Mouse (Mus musculus): ENCODE measurements around the gene Gm11034. TPM values are rescaled to one million over a fixed set of nuclear protein-coding genes. Genes with fewer than 3 reads are reported as not detected.

The Gm11034 gene
- polyA plus RNA-seq, 1 experiment from 2014 or later = not detected

- Histone ChIP-seq H3K4me2 (replicated peaks) (no peak overlapping the region), H3K9me3 (ENCODE audit: control insufficient read depth, low read length) (no peaks in the 10 kb centered on the region), H3K9ac (no peak overlapping the region), H3K27me3 (ENCODE audit: control insufficient read depth, insufficient read depth, low read length) (no peaks in the 10 kb centered on the region), H3K4me1 (replicated peaks; ENCODE audit: control insufficient read depth, insufficient read depth, low read length) (peaks cover 14% of the 10 kb centered on the region), H3K27ac (no peak overlapping the region), H3K36me3 (replicated peaks; ENCODE audit: control insufficient read depth, insufficient read depth) (peaks cover 21% of the 10 kb centered on the region), H3K4me3 (replicated peaks; ENCODE audit: low read length) (no peak overlapping the region)
- WGBS = 95% methylated on average over 1 of the region's 1 CpGs
- DNase-seq (ENCODE audit: low spot score) (no peak), ATAC-seq (ENCODE audit: low FRiP score) (no peak)
Observed at GRCm38 (mm10) chr8:72242226-72242625, 28.8 kb upstream of the Gm11034 start.

- Histone ChIP-seq H3K36me3 (replicated peaks; ENCODE audit: control insufficient read depth, insufficient read depth) (peaks cover 17% of the 10 kb centered on the region), H3K9ac (peak overlapping the region; percentile 59), H3K4me3 (replicated peaks; ENCODE audit: low read length) (peak overlapping the region; percentile 59), H3K27me3 (ENCODE audit: control insufficient read depth, insufficient read depth, low read length) (no peaks in the 10 kb centered on the region), H3K9me3 (ENCODE audit: control insufficient read depth, low read length) (no peaks in the 10 kb centered on the region), H3K4me2 (replicated peaks) (peak overlapping the region; percentile 52), H3K27ac (no peak overlapping the region), H3K4me1 (replicated peaks; ENCODE audit: control insufficient read depth, insufficient read depth, low read length) (peaks cover 14% of the 10 kb centered on the region)
- DNase-seq (ENCODE audit: low spot score) = no peak
- 64% methylated on average over 7 of the region's 7 CpGs for WGBS
- no peak for ATAC-seq (ENCODE audit: low FRiP score)
Observed at GRCm38 (mm10) chr8:72240951-72241350, 27.5 kb upstream of the Gm11034 start.

GRCm38 (mm10) chr8:72240403-72240763, 26.9 kb upstream of the Gm11034 start:
- H3K9ac ChIP-seq = peak overlapping the region; percentile 59
- peak overlapping the region; percentile 59 for H3K4me3 ChIP-seq (replicated peaks; ENCODE audit: low read length)
- no peaks in the 10 kb centered on the region for H3K9me3 ChIP-seq (ENCODE audit: control insufficient read depth, low read length)
- ATAC-seq (ENCODE audit: low FRiP score) (no peak), DNase-seq (ENCODE audit: low spot score) (no peak)
- under 1% methylated on average over 24 of the region's 24 CpGs for WGBS
- peaks cover 14% of the 10 kb centered on the region for H3K4me1 ChIP-seq (replicated peaks; ENCODE audit: control insufficient read depth, insufficient read depth, low read length)
- peak overlapping the region; percentile 92 for H3K27ac ChIP-seq
- H3K4me2 ChIP-seq (replicated peaks) = peak overlapping the region; percentile 52
- H3K36me3 ChIP-seq (replicated peaks; ENCODE audit: control insufficient read depth, insufficient read depth) = peaks cover 13% of the 10 kb centered on the region
- H3K27me3 ChIP-seq (ENCODE audit: control insufficient read depth, insufficient read depth, low read length) = no peaks in the 10 kb centered on the region

GRCm38 (mm10) chr8:72239499-72240402, 26.3 kb upstream of the Gm11034 start, which contains the start of gene Ap1m1:
TSS of gene Ap1m1 (plus strand) at chr8:72240018.
- peak within 1 kb of the TSS; percentile 52 for H3K4me2 ChIP-seq (replicated peaks)
- ATAC-seq (ENCODE audit: low FRiP score) (peak; percentile 96), DNase-seq (ENCODE audit: low spot score) (peak; percentile 98)
- H3K9me3 ChIP-seq (ENCODE audit: control insufficient read depth, low read length) = no peaks in the 10 kb centered on the region
- peaks cover 10% of the 10 kb centered on the region for H3K36me3 ChIP-seq (replicated peaks; ENCODE audit: control insufficient read depth, insufficient read depth)
- peak within 1 kb of the TSS; percentile 59 for H3K4me3 ChIP-seq (replicated peaks; ENCODE audit: low read length)
- H3K9ac ChIP-seq = peak within 1 kb of the TSS; percentile 59
- H3K4me1 ChIP-seq (replicated peaks; ENCODE audit: control insufficient read depth, insufficient read depth, low read length) = peaks cover 14% of the 10 kb centered on the region
- peak within 1 kb of the TSS; percentile 92 for H3K27ac ChIP-seq
- under 1% methylated on average over 54 of the region's 54 CpGs for WGBS
- H3K27me3 ChIP-seq (ENCODE audit: control insufficient read depth, insufficient read depth, low read length) = no peaks in the 10 kb centered on the region

GRCm38 (mm10) chr8:72222656-72223055, 9.2 kb upstream of the Gm11034 start:
- H3K27me3 ChIP-seq (ENCODE audit: control insufficient read depth, insufficient read depth, low read length) = no peaks in the 10 kb centered on the region
- 95% methylated on average over 5 of the region's 5 CpGs for WGBS
- no peaks in the 10 kb centered on the region for H3K9me3 ChIP-seq (ENCODE audit: control insufficient read depth, low read length)
- H3K4me2 ChIP-seq (replicated peaks) = no peak overlapping the region
- no peak overlapping the region for H3K9ac ChIP-seq
- DNase-seq (ENCODE audit: low spot score) (no peak), ATAC-seq (ENCODE audit: low FRiP score) (no peak)
- H3K4me1 ChIP-seq (replicated peaks; ENCODE audit: control insufficient read depth, insufficient read depth, low read length) = peaks cover 12% of the 10 kb centered on the region
- H3K36me3 ChIP-seq (replicated peaks; ENCODE audit: control insufficient read depth, insufficient read depth) = peaks cover 30% of the 10 kb centered on the region
- no peak overlapping the region for H3K27ac ChIP-seq
- H3K4me3 ChIP-seq (replicated peaks; ENCODE audit: low read length) = no peak overlapping the region

- WGBS = 80% methylated on average over 4 of the region's 4 CpGs
- H3K4me3 ChIP-seq (replicated peaks; ENCODE audit: low read length) = peak overlapping the region; percentile 87
- H3K36me3 ChIP-seq (replicated peaks; ENCODE audit: control insufficient read depth, insufficient read depth) = peaks cover 30% of the 10 kb centered on the region
- H3K27ac ChIP-seq = no peak overlapping the region
- DNase-seq (ENCODE audit: low spot score) (no peak), ATAC-seq (ENCODE audit: low FRiP score) (no peak)
- H3K9ac ChIP-seq = no peak overlapping the region
- H3K9me3 ChIP-seq (ENCODE audit: control insufficient read depth, low read length) = no peaks in the 10 kb centered on the region
- H3K27me3 ChIP-seq (ENCODE audit: control insufficient read depth, insufficient read depth, low read length) = 0 out of 2 replicates have a peak, but pooled peaks cover 6% of the 10 kb centered on the region
- H3K4me2 ChIP-seq (replicated peaks) = peak overlapping the region; percentile 91
- peaks cover 12% of the 10 kb centered on the region for H3K4me1 ChIP-seq (replicated peaks; ENCODE audit: control insufficient read depth, insufficient read depth, low read length)
Observed at GRCm38 (mm10) chr8:72220758-72221157, 7.3 kb upstream of the Gm11034 start.

- H3K36me3 ChIP-seq (replicated peaks; ENCODE audit: control insufficient read depth, insufficient read depth) = peaks cover 30% of the 10 kb centered on the region
- peak; percentile 97 for ATAC-seq (ENCODE audit: low FRiP score)
- peak within 1 kb of the TSS; percentile 87 for H3K4me3 ChIP-seq (replicated peaks; ENCODE audit: low read length)
- H3K4me2 ChIP-seq (replicated peaks) = peak within 1 kb of the TSS; percentile 91
- peak within 1 kb of the TSS; percentile 72 for H3K27ac ChIP-seq
- peaks cover 12% of the 10 kb centered on the region for H3K4me1 ChIP-seq (replicated peaks; ENCODE audit: control insufficient read depth, insufficient read depth, low read length)
- WGBS = 13% methylated on average over 39 of the region's 39 CpGs
- peak; percentile 95 for DNase-seq (ENCODE audit: low spot score)
- H3K27me3 ChIP-seq (ENCODE audit: control insufficient read depth, insufficient read depth, low read length) = 0 out of 2 replicates have a peak, but pooled peaks cover 6% of the 10 kb centered on the region
- no peaks in the 10 kb centered on the region for H3K9me3 ChIP-seq (ENCODE audit: control insufficient read depth, low read length)
- H3K9ac ChIP-seq = peak within 1 kb of the TSS; percentile 76
Observed at GRCm38 (mm10) chr8:72219541-72220363, 6.3 kb upstream of the Gm11034 start, which contains the start of gene Fam32a. TSS of gene Fam32a (plus strand) at chr8:72219730.

GRCm38 (mm10) chr8:72218781-72219540, 5.5 kb upstream of the Gm11034 start:
- H3K4me2 ChIP-seq (replicated peaks) = peak overlapping the region; percentile 91
- no peak overlapping the region for H3K27ac ChIP-seq
- H3K9ac ChIP-seq = no peak overlapping the region
- peak overlapping the region; percentile 87 for H3K4me3 ChIP-seq (replicated peaks; ENCODE audit: low read length)
- WGBS = 80% methylated on average over 9 of the region's 10 CpGs
- peaks cover 28% of the 10 kb centered on the region for H3K36me3 ChIP-seq (replicated peaks; ENCODE audit: control insufficient read depth, insufficient read depth)
- peaks cover 12% of the 10 kb centered on the region for H3K4me1 ChIP-seq (replicated peaks; ENCODE audit: control insufficient read depth, insufficient read depth, low read length)
- H3K9me3 ChIP-seq (ENCODE audit: control insufficient read depth, low read length) = no peaks in the 10 kb centered on the region
- peak; percentile 38 for ATAC-seq (ENCODE audit: low FRiP score)
- H3K27me3 ChIP-seq (ENCODE audit: control insufficient read depth, insufficient read depth, low read length) = 0 out of 2 replicates have a peak, but pooled peaks cover 6% of the 10 kb centered on the region
- DNase-seq (ENCODE audit: low spot score) = no peak
